Mouse (Mus musculus) midbrain, embryonic 11.5 days (tissue): ENCODE results near the gene Polr2l. TPM values are rescaled to one million over a fixed set of nuclear protein-coding genes. Genes with fewer than 3 reads are reported as not detected.

Experiments
- ATAC-seq: fragments of 200-750 bp; cut with Nextera tagmentation; 2 replicates; pipeline ENCODE4 v1.8.0; 2017; ENCODE audit warnings: moderate TSS enrichment, moderate library complexity; ENCODE audit not compliant: low FRiP score
- DNase-seq: peaks from one replicate; pipeline ENCODE4 v3.0.0; 2015; ENCODE audit warnings: low spot score; ENCODE audit errors: missing footprints
- H3K27ac ChIP-seq: fragments of 300-500 bp; sonication (generic); 2 replicates; pipeline ENCODE4 v1.5.1; 2014; ENCODE audit warnings: low read depth, low read length
- H3K27me3 ChIP-seq: fragments of 300-500 bp; sonication (generic); 2 replicates; pipeline ENCODE4 v1.6.1; 2014; ENCODE audit warnings: mild to moderate bottlenecking, low read length, moderate library complexity, mixed read lengths; ENCODE audit not compliant: control insufficient read depth, insufficient read depth
- H3K36me3 ChIP-seq: fragments of 300-500 bp; sonication (generic); 2 replicates; pipeline ENCODE4 v1.6.1; 2014; ENCODE audit warnings: mild to moderate bottlenecking, low read length, moderate library complexity, mixed read lengths; ENCODE audit not compliant: control insufficient read depth, insufficient read depth
- H3K4me1 ChIP-seq: fragments of 300-500 bp; sonication (generic); 2 replicates; pipeline ENCODE4 v1.6.1; 2014; ENCODE audit warnings: low read length; ENCODE audit not compliant: control insufficient read depth, insufficient read depth
- H3K4me2 ChIP-seq: fragments of 300-500 bp; sonication (generic); 2 replicates; pipeline ENCODE4 v1.6.1; 2014; ENCODE audit warnings: mild to moderate bottlenecking, moderate library complexity
- H3K4me3 ChIP-seq: fragments of 300-500 bp; sonication (generic); 2 replicates; pipeline ENCODE4 v1.5.1; 2014; ENCODE audit warnings: low read depth, low read length
- H3K9ac ChIP-seq: fragments of 300-500 bp; sonication (generic); 2 replicates; pipeline ENCODE4 v1.6.1; 2014; ENCODE audit warnings: low read length
- H3K9me3 ChIP-seq: fragments of 300-500 bp; sonication (generic); 2 replicates; pipeline ENCODE4 v1.6.1; 2016; ENCODE audit warnings: low read length; ENCODE audit not compliant: control insufficient read depth
- WGBS: fragments of 180-500 bp; shearing (Covaris S2); extraction: QIAGEN DNeasy Blood & Tissue Kit; methylation state at CpG from one replicate; pipeline ENCODE4 v1.1.7; 2014; 5-methylcytosine and 5-hydroxymethylcytosine counted together
- polyA plus RNA-seq: library from polyadenylated mRNA; unstranded; fragments of >200 nt; fragmentation: Nextera tagmentation; extraction: Ambion mirVana; gene quantifications from 2 replicates; pipeline ENCODE4 v1.2.1, GENCODE M21; 2014

Polr2l gene
- polyA plus RNA-seq, 1 experiment from 2014 or later, result 74.2 TPM

DNA sequence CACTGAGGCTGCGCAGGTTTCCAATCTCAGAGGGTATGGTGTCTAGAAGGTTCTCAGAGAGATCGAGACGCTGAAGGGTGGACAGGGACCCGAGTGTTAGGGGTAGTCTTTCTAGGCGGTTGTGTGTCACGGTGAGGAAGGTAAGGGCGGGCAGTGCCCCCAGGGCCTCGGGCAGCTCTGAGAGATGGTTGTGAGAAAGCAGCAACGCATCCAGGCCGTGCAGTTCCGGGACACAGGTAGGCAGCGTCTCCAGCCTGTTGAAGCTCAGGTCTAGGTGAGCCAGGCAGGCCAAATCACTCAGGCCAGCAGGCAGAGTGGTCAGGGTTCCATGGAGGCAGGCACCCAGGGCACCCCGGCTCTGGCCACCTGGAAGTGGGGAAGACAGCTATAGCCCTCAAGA is 32.7 kb downstream of the Polr2l start:
- WGBS, result 92% methylated on average over 13 of the region's 13 CpGs
- peaks cover 11% of the 10 kb centered on the region for H3K4me1 ChIP-seq
- no peaks in the 10 kb centered on the region for H3K27me3 ChIP-seq
- no peak overlapping the region for H3K4me3 ChIP-seq
- no peak overlapping the region for H3K27ac ChIP-seq
- ATAC-seq, result no peak
- DNase-seq, result peak; percentile 44
- H3K4me2 ChIP-seq, result peak overlapping the region; percentile 77
- H3K36me3 ChIP-seq, result 0 out of 2 replicates have a peak, but pooled peaks cover 2% of the 10 kb centered on the region
- peak overlapping the region; percentile 70 for H3K9ac ChIP-seq
- no peaks in the 10 kb centered on the region for H3K9me3 ChIP-seq

DNA sequence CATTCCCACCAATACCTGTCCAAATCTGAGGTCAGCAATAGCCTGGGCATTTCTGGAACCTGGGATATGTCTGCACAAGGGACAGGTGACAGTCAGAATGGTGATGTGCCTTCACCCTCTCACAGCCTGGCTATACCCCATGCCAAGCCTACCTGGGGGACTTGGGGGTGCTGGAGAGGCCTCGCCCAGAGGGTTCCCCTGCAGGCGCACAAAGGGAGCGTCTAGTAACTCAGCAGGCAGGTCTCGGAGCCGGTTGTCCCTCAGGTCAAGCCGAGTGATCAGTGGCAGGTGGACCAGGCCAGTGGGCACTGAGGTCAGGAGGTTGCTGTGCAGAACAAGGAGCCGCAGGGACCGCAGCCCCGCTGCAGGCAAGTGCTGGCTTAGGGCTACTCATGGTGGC is 33.5 kb downstream of the Polr2l start:
- DNase-seq (peak; percentile 69), ATAC-seq (no peak)
- Histone ChIP-seq H3K36me3 (0 out of 2 replicates have a peak, but pooled peaks cover 2% of the 10 kb centered on the region), H3K4me1 (peaks cover 18% of the 10 kb centered on the region), H3K4me3 (no peak overlapping the region), H3K27ac (no peak overlapping the region), H3K27me3 (no peaks in the 10 kb centered on the region), H3K9ac (no peak overlapping the region), H3K4me2 (no peak overlapping the region), H3K9me3 (no peaks in the 10 kb centered on the region)
- WGBS, result 94% methylated on average over 9 of the region's 9 CpGs

DNA sequence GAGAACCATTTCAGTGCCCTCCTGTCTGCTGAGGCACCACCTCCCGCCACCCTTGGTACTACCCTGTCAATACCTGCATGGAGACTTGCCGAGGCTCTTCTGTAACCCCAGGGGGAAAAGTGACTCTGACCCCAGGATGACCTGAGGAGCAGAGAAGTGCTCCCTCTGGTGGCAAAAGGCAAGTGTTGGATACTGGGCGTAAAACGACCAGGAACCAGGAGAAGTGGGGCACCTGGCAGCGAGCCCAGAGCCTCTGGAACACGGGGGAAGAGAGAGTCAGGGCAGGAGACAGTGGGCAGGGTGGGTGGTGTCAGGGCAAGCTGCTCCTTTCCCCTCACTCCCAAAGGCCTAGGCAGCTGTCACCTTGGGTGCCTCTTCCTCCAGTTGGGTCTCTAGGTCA is 34.3 kb downstream of the Polr2l start:
- Histone ChIP-seq H3K9ac (no peak overlapping the region), H3K27ac (no peak overlapping the region), H3K9me3 (no peaks in the 10 kb centered on the region), H3K4me3 (no peak overlapping the region), H3K4me2 (no peak overlapping the region), H3K36me3 (0 out of 2 replicates have a peak, but pooled peaks cover 2% of the 10 kb centered on the region), H3K27me3 (no peaks in the 10 kb centered on the region), H3K4me1 (peaks cover 24% of the 10 kb centered on the region)
- DNase-seq (peak; percentile 90), ATAC-seq (no peak)
- WGBS, result 34% methylated on average over 6 of the region's 6 CpGs

DNA sequence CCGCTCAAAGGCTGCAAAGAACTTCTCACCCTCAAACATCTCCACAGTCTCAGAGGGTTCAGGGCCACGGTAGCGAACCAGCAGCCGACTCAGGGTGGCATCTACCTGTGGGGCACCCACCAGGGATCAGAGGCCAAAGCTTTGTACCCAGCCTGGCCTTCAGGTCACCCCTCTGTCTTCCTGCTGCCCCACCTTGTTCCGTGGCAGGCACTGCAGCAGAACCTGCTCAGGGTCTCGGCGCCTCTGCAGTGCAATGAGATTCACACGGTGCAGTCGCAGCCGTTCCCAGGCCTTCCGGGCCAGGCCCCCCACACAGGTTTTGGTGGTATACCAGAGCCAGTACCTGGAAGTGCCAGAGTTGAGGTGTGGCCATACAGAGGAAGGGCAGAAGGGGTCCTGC is 35.1 kb downstream of the Polr2l start:
- peak; percentile 35 for DNase-seq
- ATAC-seq, result no peak
- no peak overlapping the region for H3K4me2 ChIP-seq
- 0 out of 2 replicates have a peak, but pooled peaks cover 2% of the 10 kb centered on the region for H3K36me3 ChIP-seq
- WGBS, result 93% methylated on average over 11 of the region's 11 CpGs
- H3K4me3 ChIP-seq, result no peak overlapping the region
- peaks cover 30% of the 10 kb centered on the region for H3K4me1 ChIP-seq
- no peaks in the 10 kb centered on the region for H3K9me3 ChIP-seq
- H3K27me3 ChIP-seq, result no peaks in the 10 kb centered on the region
- no peak overlapping the region for H3K27ac ChIP-seq
- H3K9ac ChIP-seq, result no peak overlapping the region

DNA sequence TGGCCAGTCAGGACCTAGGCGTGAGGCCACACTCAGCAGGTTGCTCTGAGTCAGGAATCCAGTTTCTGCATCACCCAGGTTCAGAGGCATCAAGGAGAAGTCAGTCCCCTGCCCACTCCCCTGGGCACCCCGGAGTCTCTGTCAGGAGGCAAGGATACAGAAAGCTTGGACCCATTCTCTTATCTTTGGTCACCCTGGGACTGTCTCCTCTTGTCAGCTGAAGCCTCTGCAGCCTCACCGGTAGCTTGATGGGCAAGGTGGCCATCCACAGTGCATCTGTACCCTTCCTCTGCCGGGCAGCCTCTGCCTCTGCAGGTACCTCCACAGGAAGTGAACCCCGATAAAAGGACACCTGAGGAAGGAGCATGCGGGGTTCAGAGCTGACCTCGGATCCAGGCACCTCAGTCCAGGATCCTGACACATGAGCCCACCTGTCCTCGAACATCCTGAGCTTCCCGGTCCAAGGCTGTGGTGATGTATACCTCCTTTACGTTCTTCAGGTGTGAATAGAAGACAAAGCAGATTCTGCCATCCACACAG is 35.7 kb downstream of the Polr2l start:
- Histone ChIP-seq H3K4me3 (no peak overlapping the region), H3K9me3 (no peaks in the 10 kb centered on the region), H3K9ac (no peak overlapping the region), H3K27ac (no peak overlapping the region), H3K4me1 (peaks cover 34% of the 10 kb centered on the region), H3K4me2 (no peak overlapping the region), H3K36me3 (0 out of 2 replicates have a peak, but pooled peaks cover 2% of the 10 kb centered on the region), H3K27me3 (no peaks in the 10 kb centered on the region)
- no peak for ATAC-seq
- no peak for DNase-seq
- 97% methylated on average over 10 of the region's 10 CpGs for WGBS

DNA sequence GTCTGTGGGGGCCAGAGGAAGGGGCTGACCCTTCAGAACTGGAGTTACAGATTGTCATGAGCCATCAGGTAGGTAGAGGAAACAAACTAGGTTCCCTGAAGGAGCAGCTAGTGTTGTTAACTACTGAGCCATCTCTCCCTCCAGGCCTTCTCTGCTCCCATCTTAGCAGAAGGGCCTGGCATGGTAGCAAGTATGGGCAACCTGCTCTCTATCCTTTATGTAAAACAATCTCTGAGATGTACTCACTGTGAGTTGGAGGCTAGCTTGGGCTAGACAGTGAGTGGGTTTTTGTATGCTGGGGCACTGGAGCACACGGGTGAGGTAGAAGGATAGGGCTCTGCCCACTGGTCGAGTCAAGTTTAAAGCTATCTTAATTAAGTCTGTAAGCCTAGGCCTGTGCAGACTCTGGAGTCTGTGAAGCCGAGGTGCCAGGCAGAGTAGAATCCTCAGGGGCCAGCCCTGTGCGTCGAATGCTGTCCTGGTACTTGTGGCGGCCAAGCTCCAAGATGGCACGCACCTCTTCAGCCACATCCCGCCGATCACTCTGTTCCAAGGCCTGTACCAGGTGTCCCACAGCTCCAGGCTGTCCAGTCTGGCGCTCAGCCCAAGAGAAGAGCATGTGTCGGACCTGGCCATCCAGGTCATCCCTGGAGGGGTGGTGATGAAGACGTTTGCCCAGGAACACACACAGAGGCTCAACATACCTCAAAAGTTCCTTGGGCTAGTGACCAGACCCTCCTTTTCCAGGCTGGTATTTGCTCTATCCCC is 36.5 kb downstream of the Polr2l start:
- H3K4me3 ChIP-seq, result no peak overlapping the region

DNA sequence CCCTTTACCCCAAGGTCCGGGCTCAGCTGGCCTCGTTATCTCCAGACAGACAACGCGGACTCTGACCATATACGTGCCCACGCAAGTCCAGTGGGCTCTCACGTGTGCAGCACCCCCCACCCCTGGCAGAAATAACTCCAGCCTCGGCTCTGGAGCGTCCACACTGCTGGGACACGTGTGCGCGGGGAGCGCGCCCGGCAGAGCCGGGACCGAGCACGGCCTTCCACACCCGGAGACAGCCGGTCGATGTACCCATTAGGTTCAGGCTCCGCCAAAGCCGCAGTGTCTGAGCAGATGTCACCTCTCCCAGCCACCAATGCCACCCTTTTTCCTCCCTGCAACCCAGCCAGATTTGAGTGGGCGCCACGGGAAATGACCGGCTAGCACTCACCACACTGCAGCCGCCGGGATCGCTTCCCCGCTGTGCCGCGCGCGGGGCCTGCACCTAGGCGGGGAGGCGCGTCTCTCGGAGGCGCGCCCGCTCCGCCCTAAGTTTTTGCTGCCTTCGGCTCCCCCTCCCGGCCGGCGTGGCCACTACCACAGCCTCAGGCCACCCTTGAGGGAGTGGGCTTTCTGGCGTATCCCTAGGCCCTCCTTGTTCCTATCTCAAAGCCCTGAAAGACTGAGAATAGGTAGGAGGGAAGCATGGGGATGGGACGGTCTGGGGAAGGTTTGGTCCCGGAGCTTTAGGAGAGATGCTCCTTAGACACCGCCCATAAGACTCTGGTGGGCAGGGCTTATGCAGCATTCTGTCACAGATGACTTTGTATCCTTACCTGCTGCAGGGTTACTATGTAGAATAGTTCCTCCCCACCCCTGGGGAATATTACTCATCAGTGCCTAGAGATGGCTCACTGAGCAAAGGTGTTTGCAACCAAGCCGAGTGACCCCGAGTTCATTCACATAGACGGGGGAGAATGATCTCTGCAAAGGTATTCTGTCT is 37.5 kb downstream of the Polr2l start, which contains the start of gene Slc25a22:
Slc25a22 (minus strand) TSS at position 715 of the 943 bp plus-strand sequence.
- no peaks in the 10 kb centered on the region for H3K27me3 ChIP-seq
- ATAC-seq, result peak; percentile 83
- no peak within 1 kb of the TSS; the same call in 1 of the 2 replicates for H3K27ac ChIP-seq
- H3K4me3 ChIP-seq, result peak within 1 kb of the TSS; percentile 60
- peaks cover 30% of the 10 kb centered on the region for H3K4me1 ChIP-seq
- DNase-seq, result peak; percentile 99
- H3K4me2 ChIP-seq, result peak within 1 kb of the TSS; percentile 87
- H3K9ac ChIP-seq, result peak within 1 kb of the TSS; percentile 81
- H3K36me3 ChIP-seq, result peaks cover 2% of the 10 kb centered on the region; the same call in 1 of the 2 replicates
- 6% methylated on average over 53 of the region's 53 CpGs for WGBS
- H3K9me3 ChIP-seq, result no peaks in the 10 kb centered on the region

More for the DNA sequence above, 36.5 kb downstream of the Polr2l start:
- Histone ChIP-seq H3K27me3 (no peaks in the 10 kb centered on the region), H3K4me1 (peaks cover 39% of the 10 kb centered on the region), H3K4me2 (no peak overlapping the region), H3K36me3 (0 out of 2 replicates have a peak, but pooled peaks cover 2% of the 10 kb centered on the region), H3K9ac (no peak overlapping the region), H3K27ac (no peak overlapping the region), H3K9me3 (no peaks in the 10 kb centered on the region)
- ATAC-seq (no peak), DNase-seq (peak; percentile 64)
- whole genome bisulfite sequencing, result 91% methylated on average over 12 of the region's 12 CpGs

DNA sequence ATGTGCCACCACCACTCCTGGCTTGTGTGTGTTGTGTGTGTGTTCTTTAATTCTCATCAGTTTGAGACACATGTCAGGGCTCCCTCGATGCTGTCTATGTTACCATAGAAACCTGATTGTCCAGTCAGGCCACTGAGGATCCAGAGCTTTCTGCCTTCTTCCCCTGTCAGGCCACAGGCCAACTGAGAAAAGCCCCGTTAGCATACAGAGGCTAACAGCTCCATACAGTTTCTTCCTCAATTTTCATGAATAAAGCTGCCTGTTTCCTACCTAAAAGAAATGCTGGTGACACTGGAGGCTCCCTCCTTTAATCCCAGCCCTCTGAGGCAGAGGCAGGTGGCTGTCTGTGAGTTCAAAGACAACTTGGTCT is 38.4 kb downstream of the Polr2l start:
- H3K36me3 ChIP-seq, result peaks cover 2% of the 10 kb centered on the region; the same call in 1 of the 2 replicates
- H3K4me3 ChIP-seq, result peak overlapping the region; percentile 60
- 44% methylated on average over 2 of the region's 2 CpGs for WGBS
- no peaks in the 10 kb centered on the region for H3K27me3 ChIP-seq
- no peaks in the 10 kb centered on the region for H3K9me3 ChIP-seq
- H3K27ac ChIP-seq, result no peak overlapping the region
- peak overlapping the region; percentile 81 for H3K9ac ChIP-seq
- peaks cover 30% of the 10 kb centered on the region for H3K4me1 ChIP-seq
- DNase-seq (no peak), ATAC-seq (no peak)
- H3K4me2 ChIP-seq, result peak overlapping the region; percentile 87
